Mouse (Mus musculus): ENCODE data around the gene Olfr288.
A peak's percentile ranks its signal among the peaks of the same experiment; 100 is the strongest.

Olfr288 gene

DNA sequence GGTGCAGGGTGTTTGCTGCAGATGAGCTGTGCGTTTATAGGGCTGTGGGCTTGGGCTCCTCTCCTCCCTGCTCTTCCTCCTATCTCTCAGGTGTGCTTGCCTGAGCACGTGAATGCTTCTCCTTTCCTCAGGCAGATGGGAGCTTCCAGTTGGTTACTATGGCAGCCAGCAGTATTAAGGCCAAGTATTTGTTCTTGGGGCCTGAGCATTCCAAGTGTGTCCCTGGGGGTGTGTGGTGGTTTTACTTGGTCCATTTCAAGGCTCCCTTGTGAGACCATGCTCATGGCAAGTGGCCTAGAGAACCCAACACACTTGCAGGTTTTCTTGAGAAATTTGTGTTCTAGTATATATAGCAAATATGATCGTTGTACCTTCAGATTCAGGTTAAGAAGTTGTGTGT is at the start of gene Olfr288:
TSS of gene Olfr288 (minus strand) at position 101 of the 400 bp plus-strand sequence.
- no peak for DNase-seq (ENCODE audit: low spot score)

DNA sequence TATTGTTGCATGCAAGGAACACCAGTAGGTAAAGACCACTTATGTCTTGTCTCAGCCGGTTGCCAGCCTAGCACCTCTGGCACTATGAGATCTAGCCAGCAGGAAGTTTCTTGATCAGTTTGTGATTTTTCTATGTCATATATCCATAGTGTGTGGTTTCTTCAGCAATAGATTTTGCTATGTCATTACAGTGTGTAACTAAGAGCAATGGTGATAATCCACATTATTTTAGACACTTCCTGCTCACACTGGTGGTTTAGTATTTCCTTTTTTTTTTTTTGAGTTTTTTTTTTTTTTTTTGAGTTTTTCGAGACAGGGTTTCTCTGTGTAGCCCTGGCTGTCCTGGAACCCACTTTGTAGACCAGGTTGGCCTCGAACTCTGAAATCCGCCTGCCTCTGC is 40.1 kb upstream of the Olfr288 start:
- DNase-seq (ENCODE audit: low spot score): no peak

DNA sequence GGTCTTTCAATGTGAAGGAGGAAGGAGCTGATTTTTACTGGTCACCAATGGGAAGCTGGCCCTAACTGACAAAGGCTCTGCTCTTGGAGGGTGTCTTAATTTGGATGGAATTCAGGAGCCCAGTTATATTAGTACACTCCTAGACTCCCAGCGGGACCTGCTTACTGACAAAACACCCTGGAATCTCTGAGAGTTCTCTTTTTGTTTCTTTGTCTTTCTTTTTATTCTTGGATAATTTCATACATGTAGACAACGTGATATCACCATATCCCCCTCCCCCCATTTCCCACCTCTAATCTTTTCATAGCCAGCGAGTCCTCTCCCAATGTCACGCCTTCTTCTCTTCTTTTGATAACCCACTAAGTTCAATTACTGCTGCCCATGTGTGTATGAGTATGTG is 39.0 kb upstream of the Olfr288 start, which contains the start of gene Olfr286:
TSS of gene Olfr286 (minus strand) at position 101 of the 400 bp plus-strand sequence.
- DNase-seq (ENCODE audit: low spot score): no peak

DNA sequence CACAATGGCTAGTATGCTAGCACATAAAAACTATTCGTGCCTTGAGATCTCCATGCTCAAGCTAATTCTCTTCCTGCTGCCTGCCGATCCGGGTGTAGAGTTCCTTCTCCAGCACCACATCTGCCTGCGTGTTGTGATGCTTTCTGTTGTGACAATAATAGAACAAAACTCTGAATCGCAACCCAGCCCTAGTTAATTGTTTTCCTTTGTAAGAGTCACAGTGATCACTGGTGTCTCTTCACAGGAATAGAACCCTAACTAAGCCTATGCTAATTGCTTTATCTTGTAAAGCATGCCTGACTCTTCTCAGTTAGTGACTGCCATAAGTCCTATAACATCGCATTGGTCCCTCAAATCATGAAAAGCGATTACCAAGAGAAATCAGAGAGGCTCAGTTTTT is 30.8 kb upstream of the Olfr288 start:
- no peak for DNase-seq (ENCODE audit: low spot score)

DNA sequence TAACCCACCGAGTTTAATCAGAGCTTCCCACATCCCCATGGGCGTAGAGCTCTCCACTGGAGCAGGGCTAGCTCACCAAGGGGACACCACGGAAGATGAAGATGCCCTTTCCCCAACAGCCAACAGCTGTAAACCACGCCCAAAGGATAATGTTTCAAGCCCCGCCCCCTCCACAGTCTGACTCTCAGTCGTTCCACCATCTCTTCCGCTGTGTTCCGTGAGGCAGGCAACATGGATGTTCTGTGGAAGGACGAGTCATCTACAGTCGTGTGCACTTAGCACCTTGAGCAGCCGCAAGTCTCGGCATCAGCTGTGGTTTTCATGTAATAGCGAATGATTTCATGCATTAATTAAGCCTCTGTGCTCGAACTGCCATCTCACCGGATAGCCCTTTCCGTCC is 30.3 kb upstream of the Olfr288 start:
- DNase-seq (ENCODE audit: low spot score): no peak

DNA sequence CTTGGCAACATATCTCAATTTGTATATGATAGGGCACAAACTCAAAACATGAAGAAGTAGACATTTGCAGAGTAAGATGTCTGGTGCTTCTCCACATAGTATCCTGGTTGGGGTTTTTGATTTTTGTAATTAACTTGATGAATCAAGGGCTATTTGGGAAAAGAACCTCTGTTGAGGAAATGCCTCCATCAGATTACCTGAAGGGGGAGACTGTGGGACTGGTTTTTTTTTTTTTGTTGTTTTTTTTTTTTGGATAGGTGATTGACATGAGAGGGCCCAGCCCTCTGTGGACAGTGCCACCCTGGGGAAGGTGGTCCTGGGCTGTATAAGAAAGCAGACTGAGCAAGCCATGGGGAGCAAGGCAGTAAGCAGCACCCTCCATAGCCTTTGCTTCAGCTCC is 27.0 kb upstream of the Olfr288 start:
- no peak for DNase-seq (ENCODE audit: low spot score)

DNA sequence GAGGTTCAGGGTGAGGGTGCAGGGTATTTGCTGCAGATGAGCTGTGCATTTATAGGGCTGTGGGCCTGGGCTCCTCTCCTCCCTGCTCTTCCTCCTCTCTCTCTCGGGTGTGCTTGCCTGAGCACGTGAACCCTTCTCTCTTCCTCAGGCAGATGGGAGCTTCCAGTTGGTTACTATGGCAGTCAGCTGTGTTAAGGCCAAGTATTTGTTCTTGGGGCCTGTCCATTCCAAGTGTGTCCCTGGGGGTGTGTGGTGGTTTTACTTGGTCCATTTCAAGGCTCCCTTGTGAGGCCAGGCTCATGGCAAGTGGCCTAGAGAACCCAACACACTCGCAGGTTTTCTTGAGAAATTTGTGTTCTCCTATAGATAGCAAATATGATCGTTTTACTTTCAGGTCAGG is 25.5 kb upstream of the Olfr288 start, which contains the start of the genes Gm44579 and Olfr287:
TSS of gene Gm44579 (minus strand) at position 101 of the 400 bp plus-strand sequence.
TSS of gene Olfr287 (minus strand) at position 180 of the 400 bp plus-strand sequence.
- no peak for DNase-seq (ENCODE audit: low spot score)

DNA sequence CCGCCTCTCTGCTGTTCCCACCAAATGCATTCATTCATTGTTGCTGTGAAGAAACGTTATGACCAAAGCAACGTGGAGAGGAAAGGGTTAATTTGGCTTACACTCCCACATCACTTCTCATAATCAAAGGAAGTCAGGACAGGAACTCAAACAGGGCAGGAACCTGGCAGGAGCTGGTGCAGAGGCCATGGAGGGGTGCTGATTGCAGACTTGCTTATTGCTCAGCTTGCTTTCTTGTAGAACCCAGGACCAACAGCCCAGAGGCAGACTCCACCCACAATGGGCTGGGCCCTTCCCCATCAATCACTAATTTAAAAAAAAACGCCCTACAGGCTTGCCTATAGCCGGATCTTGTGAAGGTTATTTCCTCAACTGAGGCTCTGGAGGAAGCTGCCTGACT is 18.8 kb upstream of the Olfr288 start:
- DNase-seq (ENCODE audit: low spot score): no peak

DNA sequence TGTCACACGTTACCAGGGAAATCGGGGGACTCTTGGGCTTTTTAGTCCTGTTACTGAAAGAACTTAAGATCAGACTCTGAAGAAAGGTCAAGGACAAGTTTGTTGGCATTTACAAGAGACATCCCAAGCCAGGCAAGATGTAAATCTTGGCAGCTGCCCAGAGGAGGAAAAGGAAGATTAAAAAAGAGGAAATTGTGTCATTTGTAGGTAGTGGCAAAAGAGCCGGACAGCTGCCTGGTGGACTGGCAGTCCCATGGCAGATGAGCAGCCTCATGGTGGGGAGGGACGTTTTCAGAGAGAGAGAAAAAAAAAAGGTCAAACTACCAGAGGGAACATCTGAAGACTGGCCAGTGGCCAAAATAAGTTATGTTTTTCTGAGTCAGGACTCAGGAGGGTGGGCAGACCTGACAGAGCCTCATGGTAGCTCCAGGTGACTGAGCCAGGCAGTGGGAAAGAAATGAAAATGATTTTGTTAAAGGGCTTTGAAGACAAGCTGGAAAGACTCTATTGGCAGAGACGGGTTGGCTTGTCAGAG is 18.1 kb upstream of the Olfr288 start:
- DNase-seq (ENCODE audit: low spot score): no peak

DNA sequence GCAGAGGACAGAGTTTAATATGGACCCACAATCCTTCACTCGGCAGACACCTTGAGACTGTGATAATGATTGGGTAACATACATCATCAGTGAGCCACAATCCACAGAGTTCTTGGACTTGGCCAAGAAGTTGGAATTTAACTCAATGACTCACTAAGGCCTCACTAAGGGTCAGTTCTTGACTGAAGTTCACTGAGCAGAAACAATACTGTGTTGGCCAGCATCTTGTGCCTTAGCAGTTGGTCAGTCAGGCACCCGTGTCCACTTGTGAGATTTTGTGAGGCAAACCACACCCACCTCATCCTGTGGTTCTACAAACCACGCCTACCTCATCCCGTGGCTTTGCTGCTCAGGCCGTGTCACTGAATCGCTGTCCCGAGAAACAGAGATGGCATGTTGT is 14.3 kb upstream of the Olfr288 start:
- no peak for DNase-seq (ENCODE audit: low spot score)

DNA sequence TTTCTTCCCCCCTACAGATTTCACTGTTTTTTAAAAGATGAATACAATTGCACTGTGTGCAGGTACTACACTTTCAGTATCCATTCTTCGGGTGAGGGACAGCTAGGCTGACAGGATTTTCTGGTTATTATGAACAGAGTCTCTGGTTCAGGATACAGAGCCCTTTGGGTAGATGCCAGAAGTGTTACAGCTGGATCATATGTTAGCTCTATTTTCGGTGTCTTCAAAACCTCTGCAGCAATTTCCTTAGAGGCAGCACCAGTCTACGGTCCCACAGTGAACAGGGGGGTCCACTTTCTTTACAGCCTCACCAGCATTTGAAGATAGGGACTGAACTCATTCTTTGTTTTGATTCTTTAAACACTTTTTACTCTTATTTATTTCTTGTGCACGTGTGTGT is 10.9 kb downstream of the Olfr288 start:
- DNase-seq (ENCODE audit: low spot score): no peak

DNA sequence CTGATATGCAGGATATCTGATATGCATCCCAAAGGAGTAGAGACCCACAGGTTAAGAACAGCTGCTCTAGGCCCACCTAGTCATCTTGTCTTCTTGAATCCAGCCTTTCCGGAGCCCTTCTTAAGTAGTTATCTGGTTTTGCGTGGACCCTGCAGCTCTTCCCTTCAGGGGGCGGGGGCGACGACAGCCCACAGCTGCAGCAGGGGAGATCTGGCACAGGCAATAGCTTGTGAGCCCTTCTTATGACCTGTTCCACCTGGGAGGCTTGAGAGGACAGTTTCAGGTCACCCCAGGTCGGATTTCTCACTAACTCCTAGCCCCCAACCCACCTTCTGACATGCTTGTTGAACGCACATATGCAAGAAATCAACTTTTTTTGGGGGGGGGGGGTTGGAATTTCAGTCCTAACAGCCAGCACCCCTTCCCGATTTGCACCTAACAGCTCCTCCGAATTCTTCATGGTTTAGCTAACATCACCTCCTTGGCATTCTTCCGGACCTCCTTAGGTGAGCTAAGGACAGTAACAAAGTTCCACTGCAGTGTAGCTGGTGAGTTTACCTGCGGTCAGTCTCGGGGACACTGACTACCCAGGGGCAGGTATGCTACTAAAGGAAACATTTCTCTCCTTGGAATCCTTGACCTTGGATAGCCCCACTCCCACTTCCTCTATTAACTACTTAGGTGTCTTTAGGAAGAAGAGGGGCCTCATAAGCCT is 13.3 kb downstream of the Olfr288 start:
- no peak for DNase-seq (ENCODE audit: low spot score)

DNA sequence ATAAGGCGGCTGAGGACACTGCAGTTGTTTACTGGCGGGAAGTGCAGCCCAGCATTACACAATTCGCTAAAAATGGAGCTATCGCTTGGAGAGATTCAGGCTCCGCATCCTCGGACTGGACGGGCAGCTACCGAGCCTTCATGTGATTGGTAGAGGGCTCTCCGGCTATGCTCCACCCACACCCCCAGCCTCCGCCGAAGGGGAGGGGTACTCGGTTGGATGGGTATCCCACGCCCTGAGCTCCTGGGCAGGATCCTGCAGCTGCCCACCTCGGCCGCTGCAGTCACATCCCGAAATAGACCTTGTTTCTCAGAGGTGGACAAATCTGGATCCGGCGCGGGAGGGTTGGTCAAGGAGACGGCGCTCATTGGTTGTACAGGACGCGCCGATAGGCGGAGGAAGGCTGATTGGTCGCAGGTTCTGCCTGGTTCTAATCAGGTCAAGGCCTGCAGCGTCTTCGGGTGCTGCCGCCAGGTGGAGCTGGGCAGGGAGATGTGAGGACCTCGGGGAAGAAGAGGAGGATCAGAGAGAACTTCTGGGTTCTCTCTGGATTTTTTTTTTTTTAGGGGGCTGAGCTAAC is 14.1 kb downstream of the Olfr288 start:
- peak; percentile 85 for DNase-seq (ENCODE audit: low spot score)

DNA sequence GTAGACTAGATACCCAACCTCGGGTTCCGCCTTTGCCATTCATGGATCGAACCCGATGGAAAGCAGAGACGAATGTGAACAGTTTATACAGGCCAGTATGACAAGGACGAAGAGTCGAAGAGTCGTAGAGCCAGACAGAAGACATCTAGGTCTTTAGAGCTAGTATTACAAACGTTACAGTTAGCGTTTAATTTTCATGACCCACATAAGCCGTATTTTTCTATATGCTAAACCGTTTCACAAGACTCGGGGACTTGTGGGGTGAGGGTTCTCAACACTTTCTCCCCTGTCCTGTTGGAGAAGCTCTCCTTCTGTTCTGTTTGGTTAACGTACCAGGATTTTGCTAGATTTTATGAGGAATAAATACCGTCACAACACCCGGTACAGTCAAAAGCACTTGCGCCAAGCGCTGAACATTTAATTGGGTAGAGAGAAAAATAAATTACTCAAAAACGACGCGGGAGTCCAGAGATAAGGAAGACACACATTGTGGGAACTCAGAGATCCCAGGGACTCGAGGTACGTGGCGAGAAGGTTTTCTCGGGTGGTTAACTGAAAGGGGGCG is 14.7 kb downstream of the Olfr288 start:
- no peak for DNase-seq (ENCODE audit: low spot score)

DNA sequence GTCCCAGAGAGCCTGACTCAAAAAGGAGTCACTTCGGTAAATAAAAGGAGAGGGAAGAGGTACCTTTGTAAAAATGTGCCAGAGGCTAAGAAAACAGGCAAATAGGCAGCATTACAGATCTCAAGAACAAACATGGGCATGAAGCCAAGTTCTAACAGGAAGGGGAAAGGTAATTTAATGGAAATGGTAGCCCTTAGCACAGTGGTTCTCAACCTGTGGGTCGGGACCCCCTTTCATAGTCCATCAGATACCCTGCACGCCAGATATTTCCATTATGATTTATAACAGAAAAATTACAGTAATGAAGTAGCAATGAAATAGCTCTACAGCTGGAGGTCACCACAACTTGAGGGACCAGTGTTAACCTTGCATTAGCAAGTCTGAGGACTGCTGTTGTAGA is 18.0 kb downstream of the Olfr288 start:
- no peak for DNase-seq (ENCODE audit: low spot score)

DNA sequence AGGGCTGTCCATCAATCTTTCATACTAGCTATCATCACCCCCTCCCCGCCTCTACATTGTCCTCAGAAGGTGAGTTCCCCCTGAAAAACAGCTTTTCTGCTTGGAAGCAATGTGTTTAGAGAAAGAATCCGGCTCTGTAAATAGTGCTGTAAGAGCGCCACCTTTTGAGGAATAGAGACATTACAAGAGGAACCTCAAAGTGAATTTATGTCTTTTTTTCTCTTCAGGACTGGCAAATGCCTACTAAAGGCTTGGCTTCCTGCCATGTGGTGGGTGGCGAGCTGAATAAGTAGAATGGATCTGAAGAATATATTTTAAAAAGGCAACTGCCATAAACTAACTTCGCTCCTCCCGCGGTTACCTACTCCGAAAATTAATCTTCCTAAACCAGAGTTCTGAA is 21.5 kb downstream of the Olfr288 start:
- DNase-seq (ENCODE audit: low spot score): no peak

DNA sequence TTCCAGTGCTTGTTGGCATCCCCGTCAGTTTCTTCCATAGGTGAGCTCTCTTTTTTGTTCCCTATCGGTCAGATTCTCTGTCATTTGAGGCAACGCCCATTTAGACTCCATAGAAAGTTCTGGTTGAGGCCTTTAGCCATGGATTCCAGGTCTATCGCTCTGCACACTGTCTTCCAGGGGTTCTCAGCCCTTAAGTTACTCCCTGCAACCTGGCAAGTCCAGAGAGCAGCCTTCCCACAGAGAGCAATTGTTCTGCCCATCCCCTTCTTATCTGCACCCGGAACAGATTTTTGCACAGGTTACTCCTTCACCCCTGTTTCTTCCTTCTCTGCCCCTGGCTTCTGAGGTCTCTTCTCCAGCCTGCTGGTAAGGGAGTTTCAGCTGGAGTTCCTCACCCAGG is 23.2 kb downstream of the Olfr288 start:
- no peak for DNase-seq (ENCODE audit: low spot score)

DNA sequence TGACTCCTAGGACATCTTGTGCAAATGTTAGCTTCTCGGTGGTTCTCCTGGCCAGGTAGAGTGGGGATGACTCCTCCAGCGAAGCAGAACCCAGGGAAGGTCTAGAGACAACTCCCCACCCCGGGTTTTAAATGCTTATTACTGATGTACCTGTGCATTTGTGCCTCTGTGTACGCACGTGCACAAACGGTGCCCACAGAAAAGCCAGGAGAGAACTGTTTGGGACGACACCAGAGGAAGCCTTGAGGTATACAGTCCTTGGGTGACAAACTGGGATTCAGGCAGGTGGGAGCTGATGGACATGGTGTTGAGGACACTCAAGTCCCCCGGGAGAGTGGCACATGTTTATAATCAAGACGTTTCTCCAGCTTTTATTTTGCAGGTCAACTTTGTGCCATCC is 24.4 kb downstream of the Olfr288 start:
- no peak for DNase-seq (ENCODE audit: low spot score)

DNA sequence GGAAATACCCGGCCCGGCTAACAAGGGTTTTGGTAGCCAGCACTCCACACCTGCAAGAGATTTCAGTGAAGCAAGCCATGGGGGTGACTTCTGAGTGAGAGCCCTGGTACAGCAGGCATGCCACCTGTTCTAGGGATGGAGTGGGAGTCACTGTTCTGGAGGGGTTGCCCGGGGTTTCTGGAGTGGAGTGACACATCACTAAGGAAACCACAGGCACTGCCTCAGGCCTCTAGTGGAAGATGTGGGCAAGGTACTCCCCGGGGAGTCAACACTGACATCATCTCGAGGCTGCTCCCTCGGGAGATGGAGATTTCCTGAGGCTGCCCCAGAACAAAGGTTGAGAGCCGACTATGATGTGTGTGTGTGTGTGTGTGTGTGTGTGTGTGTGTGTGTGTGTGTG is 25.0 kb downstream of the Olfr288 start:
- no peak for DNase-seq (ENCODE audit: low spot score)

DNA sequence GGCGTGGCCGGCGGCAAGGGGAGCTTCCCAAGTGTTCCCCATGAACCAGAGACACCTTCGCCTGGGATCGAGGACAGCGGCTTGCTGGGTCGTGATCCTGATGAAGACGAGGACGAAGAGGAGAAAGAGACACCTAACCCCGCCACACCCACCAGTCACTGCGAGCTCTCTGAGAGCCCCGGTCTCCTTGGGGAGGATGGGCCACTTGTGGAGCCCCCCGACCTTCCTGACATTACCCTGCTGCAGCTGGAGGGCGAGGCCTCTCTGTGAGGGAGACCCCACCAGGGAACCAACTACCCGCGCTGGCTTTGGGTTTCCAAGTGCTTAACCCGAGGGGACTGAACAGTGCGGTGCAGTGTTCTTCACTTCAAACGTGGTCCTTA is 26.7 kb downstream of the Olfr288 start:
- DNase-seq (ENCODE audit: low spot score): no peak

DNA sequence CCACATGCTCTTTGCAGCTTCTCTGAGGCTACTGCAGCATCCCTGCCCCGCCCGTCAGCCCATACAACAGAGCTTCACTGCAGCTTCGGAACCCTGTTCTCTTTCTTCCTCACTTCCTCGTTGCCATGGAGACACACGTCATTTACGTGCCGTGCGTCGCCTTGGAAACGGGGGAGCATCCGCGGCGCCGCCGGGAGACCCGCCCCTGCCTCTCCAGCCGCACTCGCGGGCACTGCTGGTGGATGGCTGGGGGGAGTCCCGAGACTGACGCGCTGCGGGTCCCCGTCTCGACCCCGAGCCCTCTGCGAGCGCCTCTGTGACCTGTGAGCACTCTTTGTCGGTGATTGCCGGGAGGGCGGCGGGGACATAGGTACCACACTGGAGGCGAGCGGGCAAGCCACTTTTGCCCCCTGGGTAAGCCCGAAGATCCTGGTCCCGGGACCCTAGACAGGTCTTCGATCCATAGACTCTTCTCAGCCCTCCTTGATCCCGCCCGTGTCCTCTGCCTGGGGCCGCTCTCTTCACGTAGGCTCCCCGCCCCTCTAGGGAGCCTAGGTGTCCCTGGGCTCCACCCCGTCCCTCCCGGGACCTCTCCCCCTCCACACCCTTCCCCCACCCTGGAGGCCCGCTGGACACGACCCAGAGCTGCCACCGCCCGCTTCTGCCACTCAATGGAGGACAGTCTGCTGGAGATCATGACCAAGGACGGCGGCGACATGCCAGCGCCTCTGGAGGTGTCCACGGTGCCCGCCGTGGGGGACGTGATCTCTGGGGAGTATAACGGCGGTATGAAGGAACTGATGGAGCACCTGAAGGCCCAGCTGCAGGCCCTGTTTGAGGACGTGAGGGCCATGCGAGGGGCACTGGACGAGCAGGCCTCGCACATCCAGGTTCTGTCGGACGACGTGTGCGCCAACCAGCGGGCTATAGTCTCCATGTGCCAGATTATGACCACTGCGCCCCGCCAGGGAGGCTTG is 27.4 kb downstream of the Olfr288 start:
- DNase-seq (ENCODE audit: low spot score): peak; percentile 68

All from urinary bladder, postnatal 25 days (tissue).